Mouse (Mus musculus) stomach, postnatal 0 days (tissue): Measurements from ENCODE around the gene N4bp3. TPM values are rescaled to one million over a fixed set of nuclear protein-coding genes. Genes with fewer than 3 reads are reported as not detected.

Source experiments
- ATAC-seq: fragments of 200-750 bp; cut with Nextera tagmentation; 2 replicates; pipeline ENCODE4 v1.8.0; 2017; ENCODE audit not compliant: low FRiP score, low TSS enrichment
- DNase-seq: peaks from one replicate; pipeline ENCODE4 v3.0.0-alpha.2; 2016; ENCODE audit warnings: low spot score
- H3K27ac ChIP-seq: fragments of 300-500 bp; sonication (generic); replicated peaks from 2 replicates; pipeline ENCODE4 v1.5.1; 2014; ENCODE audit warnings: mild to moderate bottlenecking, control low read depth
- H3K27me3 ChIP-seq: fragments of 300-500 bp; sonication (generic); 2 replicates; pipeline ENCODE4 v1.6.1; 2014; ENCODE audit warnings: low read length; ENCODE audit not compliant: control insufficient read depth, insufficient read depth
- H3K36me3 ChIP-seq: fragments of 300-500 bp; sonication (generic); 2 replicates; pipeline ENCODE4 v1.6.1; 2014; ENCODE audit warnings: low read length, mixed read lengths; ENCODE audit not compliant: control insufficient read depth, insufficient read depth
- H3K4me1 ChIP-seq: fragments of 300-500 bp; sonication (generic); replicated peaks from 2 replicates; pipeline ENCODE4 v1.6.1; 2014; ENCODE audit warnings: antibody characterized with exemption; ENCODE audit not compliant: control insufficient read depth, insufficient read depth
- H3K4me2 ChIP-seq: fragments of 300-500 bp; sonication (generic); replicated peaks from 2 replicates; pipeline ENCODE4 v1.6.1; 2014; ENCODE audit warnings: low read depth, mild to moderate bottlenecking, control low read depth, moderate library complexity
- H3K4me3 ChIP-seq: fragments of 300-500 bp; sonication (generic); 2 replicates; pipeline ENCODE4 v1.5.1; 2014; ENCODE audit warnings: low read depth, low read length, control low read depth
- H3K9ac ChIP-seq: fragments of 300-500 bp; sonication (generic); 2 replicates; pipeline ENCODE4 v1.6.1; 2014; ENCODE audit warnings: mild to moderate bottlenecking, low read length, control low read depth, mixed read lengths
- H3K9me3 ChIP-seq: fragments of 300-500 bp; sonication (generic); 2 replicates; pipeline ENCODE4 v1.6.1; 2016; ENCODE audit warnings: low read length; ENCODE audit not compliant: control insufficient read depth
- CTCF ChIP-seq: IDR thresholded peaks from 2 replicates; pipeline ENCODE4 v1.5.1; 2016; ENCODE audit warnings: antibody characterized with exemption, low read depth, mild to moderate bottlenecking, moderate library complexity
- EP300 ChIP-seq: optimal IDR thresholded peaks from 2 replicates; pipeline ENCODE3; 2016; ENCODE audit warnings: antibody characterized with exemption
- WGBS: fragments of 180-500 bp; shearing (Covaris S2); extraction: QIAGEN DNeasy Blood & Tissue Kit; methylation state at CpG from one replicate; pipeline ENCODE4 v1.1.7; 2014; 5-methylcytosine and 5-hydroxymethylcytosine counted together
- polyA plus RNA-seq: library from polyadenylated mRNA; unstranded; fragments of >200 nt; fragmentation: Nextera tagmentation; extraction: Ambion mirVana; gene quantifications from 2 replicates; pipeline ENCODE4 v1.2.1, GENCODE M21; 2015

The N4bp3 gene
- polyA plus RNA-seq, 1 experiment from 2014 or later = 16.8 TPM

- Histone ChIP-seq H3K4me1 (no peaks in the 10 kb centered on the region), H3K4me3 (no peak overlapping the region), H3K27me3 (no peaks in the 10 kb centered on the region), H3K27ac (no peak overlapping the region), H3K36me3 (no peaks in the 10 kb centered on the region; the same call in 1 of the 2 replicates), H3K4me2 (no peak overlapping the region), H3K9me3 (no peaks in the 10 kb centered on the region), H3K9ac (no peak overlapping the region)
- WGBS = 42% methylated on average over 8 of the region's 8 CpGs
- DNase-seq (no peak), ATAC-seq (no peak)
- no peak for TF ChIP-seq CTCF
- no peak for TF ChIP-seq EP300
Measured at GRCm38 (mm10) chr11:51681976-51682374, 31.3 kb upstream of the N4bp3 start.

GRCm38 (mm10) chr11:51681324-51681975, 30.8 kb upstream of the N4bp3 start:
- WGBS = 32% methylated on average over 13 of the region's 13 CpGs
- no peak overlapping the region for H3K9ac ChIP-seq
- no peaks in the 10 kb centered on the region for H3K4me1 ChIP-seq
- DNase-seq = peak; percentile 90
- H3K4me2 ChIP-seq = peak overlapping the region; percentile 35; the same call in 1 of the 2 replicates
- no peaks in the 10 kb centered on the region for H3K9me3 ChIP-seq
- H3K27ac ChIP-seq = no peak overlapping the region
- peak; percentile 74 for ATAC-seq
- TF ChIP-seq EP300 (no peak), CTCF (peak; percentile 99)
- no peaks in the 10 kb centered on the region; the same call in 1 of the 2 replicates for H3K36me3 ChIP-seq
- H3K27me3 ChIP-seq = no peaks in the 10 kb centered on the region
- no peak overlapping the region for H3K4me3 ChIP-seq

GRCm38 (mm10) chr11:51679466-51679865, 28.8 kb upstream of the N4bp3 start:
- no peak for DNase-seq
- no peak for ATAC-seq
- TF ChIP-seq EP300 (no peak), CTCF (no peak)
- H3K4me3 ChIP-seq = no peak overlapping the region
- no peak overlapping the region for H3K9ac ChIP-seq
- H3K4me2 ChIP-seq = no peak overlapping the region
- 60% methylated on average over 3 of the region's 3 CpGs for WGBS
- no peaks in the 10 kb centered on the region for H3K36me3 ChIP-seq
- no peak overlapping the region for H3K27ac ChIP-seq
- H3K27me3 ChIP-seq = no peaks in the 10 kb centered on the region
- H3K9me3 ChIP-seq = no peaks in the 10 kb centered on the region
- H3K4me1 ChIP-seq = no peaks in the 10 kb centered on the region

GRCm38 (mm10) chr11:51677737-51678418, 27.2 kb upstream of the N4bp3 start:
- Histone ChIP-seq H3K27me3 (no peaks in the 10 kb centered on the region), H3K9ac (no peak overlapping the region), H3K36me3 (no peaks in the 10 kb centered on the region), H3K4me3 (no peak overlapping the region), H3K4me1 (no peaks in the 10 kb centered on the region), H3K9me3 (no peaks in the 10 kb centered on the region), H3K27ac (no peak overlapping the region), H3K4me2 (no peak overlapping the region)
- ATAC-seq = no peak
- DNase-seq = no peak
- WGBS = 58% methylated on average over 6 of the region's 6 CpGs
- TF ChIP-seq CTCF (no peak), EP300 (no peak)

GRCm38 (mm10) chr11:51675386-51675785, 24.7 kb upstream of the N4bp3 start:
- ATAC-seq = no peak
- 83% methylated on average over 5 of the region's 5 CpGs for WGBS
- no peaks in the 10 kb centered on the region for H3K36me3 ChIP-seq

GRCm38 (mm10) chr11:51673291-51673690, 22.6 kb upstream of the N4bp3 start:
- TF ChIP-seq EP300 = no peak
- no peak for TF ChIP-seq CTCF
- Histone ChIP-seq H3K36me3 (no peaks in the 10 kb centered on the region), H3K27ac (no peak overlapping the region), H3K4me2 (no peak overlapping the region), H3K4me1 (no peaks in the 10 kb centered on the region), H3K9me3 (no peaks in the 10 kb centered on the region), H3K9ac (no peak overlapping the region), H3K27me3 (no peaks in the 10 kb centered on the region), H3K4me3 (no peak overlapping the region)
- ATAC-seq = peak; percentile 33; the same call in 1 of the 2 replicates
- WGBS = 82% methylated on average over 9 of the region's 9 CpGs
- DNase-seq = peak; percentile 27

More at GRCm38 (mm10) chr11:51675386-51675785, 24.7 kb upstream of the N4bp3 start:
- no peaks in the 10 kb centered on the region for H3K9me3 ChIP-seq
- H3K27me3 ChIP-seq = no peaks in the 10 kb centered on the region
- DNase-seq = no peak
- H3K27ac ChIP-seq = no peak overlapping the region
- no peak overlapping the region for H3K4me2 ChIP-seq
- no peak overlapping the region for H3K4me3 ChIP-seq
- no peak for TF ChIP-seq CTCF
- H3K9ac ChIP-seq = no peak overlapping the region
- H3K4me1 ChIP-seq = no peaks in the 10 kb centered on the region
